Mouse (Mus musculus) E14TG2a.4 (cell line): ENCODE results near the gene Med23.

Experiments used
- CTCF ChIP-seq: conservative IDR thresholded peaks from 2 replicates; pipeline ENCODE4 v1.5.1; 2014; ENCODE audit warnings: low read length
- NANOG ChIP-seq: IDR thresholded peaks from 2 replicates; pipeline ENCODE4 v1.6.1; 2014; ENCODE audit warnings: borderline replicate concordance, low read length, mixed read lengths
- POU5F1 ChIP-seq: IDR thresholded peaks from 2 replicates; pipeline ENCODE4 v1.6.1; 2014; ENCODE audit warnings: low read length, borderline replicate concordance

DNA sequence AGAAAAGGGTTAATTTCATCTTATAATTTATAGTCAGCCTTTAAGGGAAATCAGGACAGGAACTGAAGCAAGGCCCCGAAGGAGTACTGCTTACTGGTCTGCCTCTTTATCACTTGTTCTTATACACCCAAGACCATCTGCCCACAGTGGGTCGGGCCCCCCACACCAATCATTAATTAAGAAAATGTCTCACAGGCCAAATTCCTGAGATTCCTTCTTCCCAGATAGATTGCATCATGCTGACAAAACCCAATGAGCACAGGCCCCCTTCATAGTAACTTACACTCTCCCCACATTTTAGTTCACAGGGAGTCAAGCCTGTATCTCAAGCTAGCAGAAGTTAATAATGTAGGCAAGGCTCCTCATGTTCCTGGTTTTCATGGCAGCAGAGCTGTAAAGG is 27.8 kb upstream of the Med23 start:
- TF ChIP-seq CTCF, result no peak
- TF ChIP-seq POU5F1, result no peak
- TF ChIP-seq NANOG, result no peak
